Mouse (Mus musculus): ENCODE results near the gene Apoe. TPM values are rescaled to one million over a fixed set of nuclear protein-coding genes. Genes with fewer than 3 reads are reported as not detected.

Gene Apoe
- polyA plus RNA-seq, 1 experiment = 12.1 TPM

DNA sequence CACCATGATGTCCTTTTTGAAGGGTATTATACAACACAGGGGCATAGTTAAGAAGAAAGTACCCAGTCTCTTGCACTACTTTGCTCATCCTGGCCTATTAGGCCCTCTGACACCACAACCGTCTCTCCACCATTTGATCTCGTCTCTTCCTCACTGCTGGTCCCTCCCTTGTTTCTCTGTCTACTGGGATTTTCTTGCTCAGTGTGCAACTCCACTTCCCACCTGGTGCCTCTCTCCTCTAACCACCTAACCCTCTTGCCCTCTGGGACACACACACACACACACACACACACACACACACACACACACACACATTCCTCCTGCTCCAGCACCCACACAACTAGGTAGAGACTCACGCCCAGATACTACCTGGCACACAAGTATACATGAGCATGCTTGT is 20.1 kb downstream of the Apoe start:
- Histone ChIP-seq H3K27me3 (ENCODE audit: control insufficient read depth) (no peaks in the 10 kb centered on the region), H3K36me3 (ENCODE audit: control insufficient read depth) (no peaks in the 10 kb centered on the region; the same call in 1 of the 2 replicates), H3K4me1 (ENCODE audit: control insufficient read depth) (peaks cover 5% of the 10 kb centered on the region; the same call in 1 of the 2 replicates), H3K9me3 (ENCODE audit: control insufficient read depth, low read length) (no peaks in the 10 kb centered on the region), H3K4me3 (replicated peaks) (no peak overlapping the region)
- no peak for TF ChIP-seq GATA1 (IDR thresholded peaks at IDR 0.05; ENCODE audit: low read length)
- TF ChIP-seq TAL1 (IDR thresholded peaks at IDR 0.05; ENCODE audit: low read length) = no peak

DNA sequence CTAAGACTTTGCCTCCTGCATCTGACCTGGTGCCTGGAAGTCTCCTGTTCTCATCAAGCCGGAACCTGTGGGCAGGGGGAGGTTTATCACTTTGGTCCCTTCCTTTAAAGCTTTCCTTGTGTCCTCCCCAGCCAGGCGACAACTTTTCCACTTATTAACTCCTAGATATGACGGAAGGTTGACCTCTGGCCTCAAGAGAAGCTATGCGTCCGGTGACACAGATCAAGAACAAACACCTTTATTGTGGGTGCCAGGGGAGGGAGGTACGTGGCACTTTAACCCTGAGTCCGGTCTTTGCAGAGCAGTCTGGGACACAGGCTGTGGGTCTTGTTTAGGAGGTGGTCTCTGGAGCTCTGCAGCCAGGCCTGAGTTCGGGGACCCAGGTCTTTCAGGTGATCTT is 21.1 kb downstream of the Apoe start, which contains the start of gene Apoc2:
TSS of gene Apoc2 (minus strand) at position 70 of the 400 bp plus-strand sequence.
- no peaks in the 10 kb centered on the region; the same call in 1 of the 2 replicates for H3K36me3 ChIP-seq (ENCODE audit: control insufficient read depth)
- H3K4me1 ChIP-seq (ENCODE audit: control insufficient read depth) = peaks cover 5% of the 10 kb centered on the region; the same call in 1 of the 2 replicates
- no peaks in the 10 kb centered on the region for H3K9me3 ChIP-seq (ENCODE audit: control insufficient read depth, low read length)
- TF ChIP-seq TAL1 (IDR thresholded peaks at IDR 0.05; ENCODE audit: low read length) (no peak), GATA1 (IDR thresholded peaks at IDR 0.05; ENCODE audit: low read length) (no peak)
- no peaks in the 10 kb centered on the region for H3K27me3 ChIP-seq (ENCODE audit: control insufficient read depth)
- H3K4me3 ChIP-seq (replicated peaks) = no peak within 1 kb of the TSS

DNA sequence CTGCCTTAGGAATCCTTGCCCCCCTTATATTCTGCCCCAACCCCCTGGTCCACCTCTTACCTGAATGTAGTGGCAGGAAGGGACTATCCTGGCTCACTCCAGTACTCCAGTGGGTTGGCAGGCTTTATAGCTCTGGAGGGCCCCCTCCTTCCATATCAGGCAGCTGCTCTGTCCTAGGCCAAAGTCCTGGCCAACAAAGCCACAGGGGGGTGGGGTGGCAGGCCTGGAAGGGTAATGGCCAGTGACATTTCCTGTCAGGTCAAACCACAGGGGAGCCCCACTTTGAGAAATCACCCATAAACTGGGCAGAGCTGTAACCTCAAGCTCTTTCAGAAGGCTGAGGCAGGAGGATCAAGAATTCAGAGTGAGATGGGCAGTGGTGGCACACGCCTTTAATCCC is 22.3 kb downstream of the Apoe start:
- no peaks in the 10 kb centered on the region for H3K27me3 ChIP-seq (ENCODE audit: control insufficient read depth)

DNA sequence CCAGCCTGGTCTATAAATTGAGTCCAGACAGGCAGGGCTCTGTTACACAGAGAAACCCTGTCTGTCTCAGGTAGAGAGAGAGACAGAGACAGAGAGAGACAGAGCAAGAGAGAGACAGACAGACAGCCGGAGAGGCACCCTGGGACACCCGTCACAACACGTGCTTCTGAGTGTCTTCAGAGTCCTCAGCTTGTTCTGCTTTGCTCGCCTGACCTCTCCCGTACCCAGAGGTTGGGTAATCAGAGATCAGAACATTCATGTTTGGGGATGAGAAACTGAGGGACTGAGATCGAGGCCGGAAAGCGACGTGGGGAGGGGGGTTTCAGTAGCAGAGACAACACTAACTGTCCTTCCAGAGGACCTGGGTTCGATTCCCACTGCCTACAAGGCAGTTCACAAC is 23.2 kb downstream of the Apoe start:
- H3K9me3 ChIP-seq (ENCODE audit: control insufficient read depth, low read length) = no peaks in the 10 kb centered on the region
- TF ChIP-seq TAL1 (IDR thresholded peaks at IDR 0.05; ENCODE audit: low read length) = no peak
- no peak for TF ChIP-seq GATA1 (IDR thresholded peaks at IDR 0.05; ENCODE audit: low read length)
- H3K27me3 ChIP-seq (ENCODE audit: control insufficient read depth) = no peaks in the 10 kb centered on the region
- H3K4me1 ChIP-seq (ENCODE audit: control insufficient read depth) = no peaks in the 10 kb centered on the region
- H3K36me3 ChIP-seq (ENCODE audit: control insufficient read depth) = no peaks in the 10 kb centered on the region; the same call in 1 of the 2 replicates
- H3K4me3 ChIP-seq (replicated peaks) = peak overlapping the region; percentile 39

More for the DNA sequence above, 22.3 kb downstream of the Apoe start:
- Histone ChIP-seq H3K36me3 (ENCODE audit: control insufficient read depth) (no peaks in the 10 kb centered on the region; the same call in 1 of the 2 replicates), H3K4me1 (ENCODE audit: control insufficient read depth) (peaks cover 3% of the 10 kb centered on the region; the same call in 1 of the 2 replicates), H3K9me3 (ENCODE audit: control insufficient read depth, low read length) (no peaks in the 10 kb centered on the region), H3K4me3 (replicated peaks) (peak overlapping the region; percentile 39)
- TF ChIP-seq GATA1 (IDR thresholded peaks at IDR 0.05; ENCODE audit: low read length) (no peak), TAL1 (IDR thresholded peaks at IDR 0.05; ENCODE audit: low read length) (no peak)

DNA sequence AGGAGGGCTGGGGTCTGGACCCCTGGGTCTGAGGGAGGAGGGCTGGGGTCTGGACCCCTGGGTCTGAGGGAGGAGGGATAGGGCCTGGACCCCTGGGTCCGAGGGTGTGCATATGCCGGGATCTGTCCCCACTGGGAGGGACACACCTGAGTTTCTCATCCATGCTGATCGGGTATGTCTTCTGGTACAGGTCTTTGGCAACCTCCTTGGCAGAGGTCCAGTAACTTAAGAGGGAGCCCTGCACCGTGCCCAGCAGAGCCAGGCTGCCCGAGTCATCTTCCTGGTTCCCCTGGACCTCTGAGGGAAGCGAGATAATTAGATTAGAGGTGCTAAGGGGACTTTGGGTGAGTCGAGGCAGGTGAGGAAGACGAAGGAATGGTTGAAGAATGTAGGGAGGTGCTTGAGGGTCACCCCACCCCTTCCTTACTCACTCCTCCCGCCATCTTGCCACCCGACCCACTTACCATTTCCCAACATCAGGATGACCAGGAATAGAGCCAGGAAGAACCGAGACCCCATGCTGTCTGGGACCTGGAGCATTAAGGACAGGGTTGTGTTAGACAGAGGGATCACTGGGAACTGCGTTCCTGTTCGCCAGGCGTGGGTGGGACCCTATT is 25.8 kb downstream of the Apoe start:
- Histone ChIP-seq H3K4me3 (replicated peaks) (no peak overlapping the region), H3K27me3 (ENCODE audit: control insufficient read depth) (no peaks in the 10 kb centered on the region), H3K36me3 (ENCODE audit: control insufficient read depth) (no peaks in the 10 kb centered on the region; the same call in 1 of the 2 replicates), H3K4me1 (ENCODE audit: control insufficient read depth) (peaks cover 12% of the 10 kb centered on the region), H3K9me3 (ENCODE audit: control insufficient read depth, low read length) (no peaks in the 10 kb centered on the region)
- TF ChIP-seq TAL1 (IDR thresholded peaks at IDR 0.05; ENCODE audit: low read length) (no peak), GATA1 (IDR thresholded peaks at IDR 0.05; ENCODE audit: low read length) (no peak)

DNA sequence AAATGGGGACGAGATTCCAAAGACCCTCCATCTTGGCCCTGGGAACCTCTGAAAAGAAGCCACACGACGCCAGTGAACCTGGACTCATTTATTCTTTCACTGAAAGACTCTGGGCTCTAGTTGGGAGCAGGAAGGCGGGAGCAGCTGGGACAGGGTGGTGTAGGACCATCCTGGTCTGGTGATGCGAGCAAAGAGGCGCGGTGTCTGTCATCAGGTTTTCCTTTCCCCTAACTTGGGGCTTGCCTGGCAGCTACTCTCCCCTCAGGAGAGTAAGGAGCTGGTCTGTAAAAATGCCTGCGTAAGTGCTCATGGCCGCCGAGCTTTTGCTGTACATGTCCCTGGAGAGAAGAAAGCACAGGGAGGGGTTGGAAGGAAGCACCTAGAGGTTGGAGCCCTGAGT is 27.5 kb downstream of the Apoe start:
- Histone ChIP-seq H3K9me3 (ENCODE audit: control insufficient read depth, low read length) (no peaks in the 10 kb centered on the region), H3K4me3 (replicated peaks) (no peak overlapping the region), H3K4me1 (ENCODE audit: control insufficient read depth) (peaks cover 12% of the 10 kb centered on the region), H3K36me3 (ENCODE audit: control insufficient read depth) (no peaks in the 10 kb centered on the region; the same call in 1 of the 2 replicates), H3K27me3 (ENCODE audit: control insufficient read depth) (no peaks in the 10 kb centered on the region)
- TF ChIP-seq GATA1 (IDR thresholded peaks at IDR 0.05; ENCODE audit: low read length) (no peak), TAL1 (IDR thresholded peaks at IDR 0.05; ENCODE audit: low read length) (no peak)

DNA sequence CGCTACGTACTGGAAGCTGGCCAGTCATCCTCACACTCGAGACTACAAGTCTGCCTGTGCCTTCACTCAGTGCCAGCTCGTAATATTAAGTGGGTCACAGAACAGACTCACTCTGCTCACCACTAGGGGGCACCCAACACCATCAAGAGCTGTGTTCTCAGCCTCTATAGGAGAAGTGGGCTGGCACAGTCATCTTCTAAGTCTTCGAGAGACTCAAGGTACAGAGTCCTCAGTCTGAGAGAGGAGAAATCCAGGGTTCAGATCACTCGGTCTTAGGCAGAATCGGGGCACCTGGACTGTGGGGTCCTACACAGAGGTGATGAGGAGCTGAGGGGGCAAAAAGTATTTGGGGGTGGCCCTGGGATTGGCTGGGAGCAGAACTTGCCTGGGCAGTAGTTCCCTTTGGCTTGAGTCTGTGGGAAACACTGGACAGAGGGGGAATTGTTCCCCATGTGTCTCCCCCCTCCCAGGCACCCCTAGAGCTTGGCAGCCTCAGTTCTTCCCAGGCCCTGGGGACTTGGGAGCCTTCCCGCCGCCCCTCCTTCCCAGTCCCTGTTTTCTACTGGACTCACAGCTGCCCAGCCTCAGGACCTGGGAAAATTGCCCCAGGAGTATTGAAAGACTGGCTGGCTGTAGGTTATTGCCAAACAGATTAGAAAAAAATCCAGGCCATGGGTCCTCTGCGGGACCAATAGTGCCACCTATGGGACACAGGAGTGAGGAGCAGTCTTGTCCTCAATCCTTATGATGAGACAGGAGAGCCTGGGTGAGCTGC is 29.9 kb downstream of the Apoe start:
- TF ChIP-seq TAL1 (IDR thresholded peaks at IDR 0.05; ENCODE audit: low read length) = no peak
- TF ChIP-seq GATA1 (IDR thresholded peaks at IDR 0.05; ENCODE audit: low read length) = no peak
- no peak overlapping the region for H3K4me3 ChIP-seq (replicated peaks)
- H3K9me3 ChIP-seq (ENCODE audit: control insufficient read depth, low read length) = no peaks in the 10 kb centered on the region
- H3K27me3 ChIP-seq (ENCODE audit: control insufficient read depth) = no peaks in the 10 kb centered on the region
- H3K36me3 ChIP-seq (ENCODE audit: control insufficient read depth) = no peaks in the 10 kb centered on the region; the same call in 1 of the 2 replicates
- peaks cover 25% of the 10 kb centered on the region for H3K4me1 ChIP-seq (ENCODE audit: control insufficient read depth)

DNA sequence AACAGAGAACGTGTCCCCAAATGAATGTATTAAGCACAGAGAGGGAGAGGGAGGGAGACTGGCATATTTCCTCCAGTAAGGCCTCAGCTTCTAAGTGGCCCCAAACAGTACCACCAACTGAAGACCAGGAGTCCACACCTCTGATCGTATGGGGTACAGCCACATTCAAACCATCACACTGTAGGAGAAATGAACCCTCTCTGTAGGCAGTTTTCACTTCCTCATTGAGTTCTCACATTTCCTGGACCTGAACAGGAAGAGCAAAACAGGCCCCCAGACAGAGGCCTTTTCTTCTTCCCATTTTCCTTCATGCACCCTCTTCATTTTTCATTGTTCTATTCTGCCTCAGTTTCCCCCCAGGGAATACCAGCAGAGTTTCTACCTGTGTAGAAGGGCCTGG is 31.6 kb downstream of the Apoe start:
- Histone ChIP-seq H3K36me3 (ENCODE audit: control insufficient read depth) (peaks cover 10% of the 10 kb centered on the region), H3K9me3 (ENCODE audit: control insufficient read depth, low read length) (no peaks in the 10 kb centered on the region), H3K4me3 (replicated peaks) (no peak overlapping the region), H3K4me1 (ENCODE audit: control insufficient read depth) (peaks cover 40% of the 10 kb centered on the region), H3K27me3 (ENCODE audit: control insufficient read depth) (no peaks in the 10 kb centered on the region)
- TF ChIP-seq TAL1 (IDR thresholded peaks at IDR 0.05; ENCODE audit: low read length) (no peak), GATA1 (IDR thresholded peaks at IDR 0.05; ENCODE audit: low read length) (no peak)

DNA sequence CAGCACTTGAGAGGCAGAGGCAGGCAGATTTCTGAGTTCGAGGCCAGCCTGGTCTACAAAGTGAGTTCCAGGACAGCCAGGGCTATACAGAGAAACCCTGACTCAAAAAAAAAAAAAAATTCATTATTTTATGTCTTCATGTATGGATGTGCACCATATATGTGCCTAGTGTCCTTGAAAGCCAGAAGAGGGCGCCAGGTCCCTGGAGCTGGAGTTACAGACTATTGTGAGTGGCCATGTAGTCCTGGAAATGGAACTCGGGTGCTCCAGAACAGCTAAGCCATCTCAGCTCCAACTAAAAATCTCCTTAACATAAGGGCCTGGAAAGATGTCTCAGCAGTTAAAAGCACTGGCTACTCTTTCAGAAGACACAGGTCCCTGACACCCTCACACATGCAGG is 32.2 kb downstream of the Apoe start:
- H3K27me3 ChIP-seq (ENCODE audit: control insufficient read depth) = no peaks in the 10 kb centered on the region
- peaks cover 17% of the 10 kb centered on the region for H3K36me3 ChIP-seq (ENCODE audit: control insufficient read depth)
- no peak overlapping the region for H3K4me3 ChIP-seq (replicated peaks)
- H3K4me1 ChIP-seq (ENCODE audit: control insufficient read depth) = peaks cover 46% of the 10 kb centered on the region
- no peaks in the 10 kb centered on the region for H3K9me3 ChIP-seq (ENCODE audit: control insufficient read depth, low read length)
- TF ChIP-seq GATA1 (IDR thresholded peaks at IDR 0.05; ENCODE audit: low read length) (no peak), TAL1 (IDR thresholded peaks at IDR 0.05; ENCODE audit: low read length) (no peak)

Data from erythroblast, embryonic 14.5 days (primary cell).